Mouse (Mus musculus): ENCODE measurements around the gene Ifne. TPM values are rescaled to one million over a fixed set of nuclear protein-coding genes. Genes with fewer than 3 reads are reported as not detected.

Ifne gene
- polyA plus RNA-seq, 1 experiment from 2014 or later, result not detected

MicroRNAs encoded within 50 kb of the gene (microRNA counts, 519-probe panel; counts per million panel counts)
- 2,890 counts per million, percentile 47 among the panel's probes with 10 or more counts for microRNA mmu-miR-31

Small RNA genes lying within 50 kb of the gene (microRNA-seq; reads per million reads assigned to microRNA genes)
- gene Mir31, result 112 reads per million, percentile 54 among the genes with 10 or more reads in this experiment

Other genes starting within 250 kb of the Ifne start
- gene C87499, start 245.8 kb downstream of the Ifne start, polyA plus RNA-seq (2015; fragmentation: Nextera tagmentation; extraction: Ambion mirVana), result not detected in 2 replicates
- not detected in 2 replicates for gene Ifna13, start 235.7 kb downstream of the Ifne start, polyA plus RNA-seq (2015; fragmentation: Nextera tagmentation; extraction: Ambion mirVana)
- not detected in 2 replicates for gene Ifna16, start 203.3 kb downstream of the Ifne start, polyA plus RNA-seq (2015; fragmentation: Nextera tagmentation; extraction: Ambion mirVana)
- not detected in 2 replicates for gene Ifna2, start 196.3 kb downstream of the Ifne start, polyA plus RNA-seq (2015; fragmentation: Nextera tagmentation; extraction: Ambion mirVana)
- gene Ifnab, start 188.8 kb downstream of the Ifne start, polyA plus RNA-seq (2015; fragmentation: Nextera tagmentation; extraction: Ambion mirVana), result not detected in 2 replicates
- 1.0 and 1.1 TPM in 2 replicates for gene Gm26566, start 158.4 kb downstream of the Ifne start, polyA plus RNA-seq (2015; fragmentation: Nextera tagmentation; extraction: Ambion mirVana)
- 123 and 130 TPM in 2 replicates for gene Klhl9, start 157.7 kb downstream of the Ifne start, polyA plus RNA-seq (2015; fragmentation: Nextera tagmentation; extraction: Ambion mirVana)
- not detected in 2 replicates for gene Gm13271, start 125.3 kb downstream of the Ifne start, polyA plus RNA-seq (2015; fragmentation: Nextera tagmentation; extraction: Ambion mirVana)
- gene Gm13283, start 120.1 kb downstream of the Ifne start, polyA plus RNA-seq (2015; fragmentation: Nextera tagmentation; extraction: Ambion mirVana), result 0.34 and 0.45 TPM in 2 replicates
- 0.46 and 0.59 TPM in 2 replicates for gene Gm13290, start 106.4 kb downstream of the Ifne start, polyA plus RNA-seq (2015; fragmentation: Nextera tagmentation; extraction: Ambion mirVana)
- gene Gm13289, start 103.3 kb downstream of the Ifne start, polyA plus RNA-seq (2015; fragmentation: Nextera tagmentation; extraction: Ambion mirVana), result not detected in 2 replicates
- not detected in 2 replicates for gene Gm13272, start 100.4 kb downstream of the Ifne start, polyA plus RNA-seq (2015; fragmentation: Nextera tagmentation; extraction: Ambion mirVana)
- 0.27 and 0.41 TPM in 2 replicates for gene Ifnz, start 98.1 kb downstream of the Ifne start, polyA plus RNA-seq (2015; fragmentation: Nextera tagmentation; extraction: Ambion mirVana)
- gene Gm13276, start 94.5 kb downstream of the Ifne start, polyA plus RNA-seq (2015; fragmentation: Nextera tagmentation; extraction: Ambion mirVana), result not detected in 2 replicates
- gene Gm13277, start 91.6 kb downstream of the Ifne start, polyA plus RNA-seq (2015; fragmentation: Nextera tagmentation; extraction: Ambion mirVana), result not detected in 2 replicates
- gene Gm13278, start 88.7 kb downstream of the Ifne start, polyA plus RNA-seq (2015; fragmentation: Nextera tagmentation; extraction: Ambion mirVana), result not detected in 2 replicates
- gene Gm13275, start 85.7 kb downstream of the Ifne start, polyA plus RNA-seq (2015; fragmentation: Nextera tagmentation; extraction: Ambion mirVana), result not detected in 2 replicates
- not detected in 2 replicates for gene Gm13279, start 82.8 kb downstream of the Ifne start, polyA plus RNA-seq (2015; fragmentation: Nextera tagmentation; extraction: Ambion mirVana)
- 0.76 and 1.0 TPM in 2 replicates for gene Gm13285, start 80.5 kb downstream of the Ifne start, polyA plus RNA-seq (2015; fragmentation: Nextera tagmentation; extraction: Ambion mirVana)
- not detected in 2 replicates for gene Gm13287, start 76.9 kb downstream of the Ifne start, polyA plus RNA-seq (2015; fragmentation: Nextera tagmentation; extraction: Ambion mirVana)
- not detected in 2 replicates for gene Gm13288, start 74.7 kb downstream of the Ifne start, polyA plus RNA-seq (2015; fragmentation: Nextera tagmentation; extraction: Ambion mirVana)
- gene Ifna7, start 64.0 kb downstream of the Ifne start, polyA plus RNA-seq (2015; fragmentation: Nextera tagmentation; extraction: Ambion mirVana), result not detected in 2 replicates
- gene Ifna11, start 60.2 kb downstream of the Ifne start, polyA plus RNA-seq (2015; fragmentation: Nextera tagmentation; extraction: Ambion mirVana), result not detected in 2 replicates
- gene Ifna6, start 52.8 kb downstream of the Ifne start, polyA plus RNA-seq (2015; fragmentation: Nextera tagmentation; extraction: Ambion mirVana), result not detected in 2 replicates
- gene Ifna5, start 44.7 kb downstream of the Ifne start, polyA plus RNA-seq (2015; fragmentation: Nextera tagmentation; extraction: Ambion mirVana), result not detected in 2 replicates
- not detected in 2 replicates for gene Ifna4, start 38.3 kb downstream of the Ifne start, polyA plus RNA-seq (2015; fragmentation: Nextera tagmentation; extraction: Ambion mirVana)
- gene Ifna1, start 30.1 kb downstream of the Ifne start, polyA plus RNA-seq (2015; fragmentation: Nextera tagmentation; extraction: Ambion mirVana), result not detected in 2 replicates